8 mouse cellular contexts compared by ENCODE assay signal in the genomic region with DNA sequence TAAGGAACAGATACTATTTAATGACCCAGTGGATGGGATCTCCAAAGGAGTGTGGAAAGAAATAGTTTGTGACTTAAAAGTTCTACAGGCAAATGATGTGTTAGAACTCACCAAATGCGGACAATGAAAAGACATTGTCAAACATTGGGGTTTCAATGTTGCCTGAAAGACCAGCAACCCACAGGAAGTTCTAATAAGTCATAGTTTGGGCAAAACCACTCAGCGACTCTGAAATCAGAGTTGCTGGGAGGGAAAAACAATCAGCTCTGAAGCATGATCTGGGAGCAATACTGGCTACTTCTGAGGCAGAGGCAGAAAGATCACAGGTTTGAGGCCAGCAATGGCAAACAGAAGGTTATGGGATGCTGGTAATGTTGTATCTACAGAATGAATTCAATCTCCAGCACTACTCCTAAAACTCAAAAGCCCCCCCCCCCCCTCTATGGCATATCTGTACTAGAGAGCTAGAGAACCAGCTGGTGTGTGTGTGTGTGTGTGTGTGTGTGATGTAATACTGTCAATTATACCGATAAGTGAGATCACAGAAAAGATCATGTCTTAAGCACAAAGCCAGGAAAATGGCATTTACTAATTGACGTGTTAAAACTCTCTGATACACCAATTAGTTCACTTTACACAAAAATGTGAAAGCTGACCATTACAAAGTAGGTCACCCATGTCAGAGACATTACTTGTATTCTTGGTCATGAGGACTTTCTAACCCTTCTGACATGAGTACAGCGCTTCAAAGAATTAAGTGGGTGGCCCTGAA. TPM values are rescaled to one million over a fixed set of nuclear protein-coding genes. Genes with fewer than 3 reads are reported as not detected.
DNase-seq lines count a peak whose midpoint lies in the region; ATAC-seq and TF ChIP-seq lines count a peak whose summit lies in the region.

No protein-coding gene starts in this region.

- no peak for DNase-seq in spleen, adult 2 months (ENCODE audit: low read depth in 1 of 2, low spot score in 2 of 2)
- DNase-seq in spleen, postnatal 14 days (ENCODE audit: low spot score in 2 of 2): no peak
- peak; percentile 35 for DNase-seq in embryo, embryonic 11.5 days (ENCODE audit: low read depth, low spot score)
- DNase-seq in neural tube, embryonic 10.5 days (ENCODE audit: extremely low spot score, low spot score): peak; percentile 61
- no peak for DNase-seq in B cell, adult 2 months
- DNase-seq in right cerebral cortex, postnatal 10 days (ENCODE audit: low spot score in 2 of 2): no peak
- no peak for DNase-seq in layer of hippocampus, postnatal 10 days (ENCODE audit: low spot score in 2 of 2)

- WGBS in spleen, adult 2 months: 11% methylated on average over 5 of the region's 5 CpGs
- 4% methylated on average over 5 of the region's 5 CpGs for WGBS in intestine, embryonic 15.5 days

- no peak for TF ChIP-seq POLR2A in spleen, adult 2 months (IDR thresholded peaks at IDR 0.05; ENCODE audit: low read depth, low read length)

- ATAC-seq in intestine, embryonic 15.5 days: no peak

- no peaks in the 10 kb centered on the region for H3K9me3 ChIP-seq in intestine, embryonic 15.5 days

- no peaks in the 10 kb centered on the region for H3K27me3 ChIP-seq in spleen, adult 2 months (ENCODE audit: control insufficient read depth, insufficient read depth, low read length)
- H3K27me3 ChIP-seq in intestine, embryonic 15.5 days (replicated peaks): no peaks in the 10 kb centered on the region

- H3K9ac ChIP-seq in intestine, embryonic 15.5 days: peak overlapping the region; percentile 46

- peak overlapping the region; percentile 62 for H3K4me2 ChIP-seq in intestine, embryonic 15.5 days (replicated peaks)

- no peaks in the 10 kb centered on the region for H3K36me3 ChIP-seq in spleen, adult 2 months (ENCODE audit: control insufficient read depth, insufficient read depth, low read length)
- no peaks in the 10 kb centered on the region for H3K36me3 ChIP-seq in intestine, embryonic 15.5 days

- TF ChIP-seq CTCF in spleen, adult 2 months (IDR thresholded peaks at IDR 0.05; ENCODE audit: extremely low read depth, insufficient read depth, insufficient read length, insufficient replicate concordance): no peak

- H3K27ac ChIP-seq in spleen, adult 2 months (ENCODE audit: insufficient read depth, low read length): peak overlapping the region; percentile 18; the same call in 1 of the 2 replicates
- peak overlapping the region; percentile 94 for H3K27ac ChIP-seq in intestine, embryonic 15.5 days

- peak overlapping the region; percentile 49 for H3K4me3 ChIP-seq in spleen, adult 2 months (ENCODE audit: extremely low read depth, insufficient read depth, insufficient read length)
- H3K4me3 ChIP-seq in intestine, embryonic 15.5 days (replicated peaks): peak overlapping the region; percentile 44

- H3K4me1 ChIP-seq in spleen, adult 2 months (ENCODE audit: control insufficient read depth, insufficient read depth, insufficient read length): peaks cover 7% of the 10 kb centered on the region
- H3K4me1 ChIP-seq in intestine, embryonic 15.5 days (replicated peaks): 0 out of 2 replicates have a peak, but pooled peaks cover 6% of the 10 kb centered on the region

RNA-seq across cellular contexts. Expression of gene Hist1h4k, which starts 0.7 kb away (rescaled TPM):
- 82.1 and 92.4 TPM in 2 replicates for polyA plus RNA-seq in spleen, adult 2 months (2012; rRNA removed)
- 1.7 and 2.8 TPM in 2 replicates for polyA plus RNA-seq in intestine, embryonic 15.5 days (2015; fragmentation: Nextera tagmentation; extraction: Ambion mirVana)
- total RNA-seq in layer of hippocampus, postnatal 10 days (2021): 100 to 1,000 TPM; 312 to 419 TPM

RNA-seq across cellular contexts. Expression of gene Hist1h2ak, which starts 4.1 kb away (rescaled TPM):
- 51.8 and 65.5 TPM in 2 replicates for polyA plus RNA-seq in spleen, adult 2 months (2012; rRNA removed)
- polyA plus RNA-seq in intestine, embryonic 15.5 days (2015; fragmentation: Nextera tagmentation; extraction: Ambion mirVana): 22.4 and 26.3 TPM in 2 replicates
- 10 to 100 TPM; 27.8 to 28.5 TPM for total RNA-seq in layer of hippocampus, postnatal 10 days (2021)

RNA-seq across cellular contexts. Expression of gene Hist1h2bn, which starts 4.3 kb away (rescaled TPM):
- 8.0 and 29.0 TPM in 2 replicates for polyA plus RNA-seq in spleen, adult 2 months (2012; rRNA removed)
- 3.0 and 5.9 TPM in 2 replicates for polyA plus RNA-seq in intestine, embryonic 15.5 days (2015; fragmentation: Nextera tagmentation; extraction: Ambion mirVana)
- total RNA-seq in layer of hippocampus, postnatal 10 days (2021): 10 to 100 TPM; 26.0 to 38.7 TPM

RNA-seq across cellular contexts. Expression of gene Hist1h4j, which starts 14.7 kb away (rescaled TPM):
- 9.1 and 9.5 TPM in 2 replicates for polyA plus RNA-seq in spleen, adult 2 months (2012; rRNA removed)
- 1.2 and 1.6 TPM in 2 replicates for polyA plus RNA-seq in intestine, embryonic 15.5 days (2015; fragmentation: Nextera tagmentation; extraction: Ambion mirVana)
- 10 to 100 TPM; 22.7 to 23.3 TPM for total RNA-seq in layer of hippocampus, postnatal 10 days (2021)

RNA-seq across cellular contexts. Expression of gene Hist1h2bm, which starts 27.7 kb away (rescaled TPM):
- 6.5 and 12.9 TPM in 2 replicates for polyA plus RNA-seq in spleen, adult 2 months (2012; rRNA removed)
- 1.7 and 4.3 TPM in 2 replicates for polyA plus RNA-seq in intestine, embryonic 15.5 days (2015; fragmentation: Nextera tagmentation; extraction: Ambion mirVana)
- 10 to 100 TPM; 17.6 to 20.3 TPM for total RNA-seq in layer of hippocampus, postnatal 10 days (2021)

Comparison
In these comparisons a context has a peak if more than half of its experiments do, and no peak if none do; other contexts are left out.
1. DNase-seq: peak in embryo, embryonic 11.5 days (single experiment) and neural tube, embryonic 10.5 days (single experiment); none in spleen, adult 2 months (0 of 2), spleen, postnatal 14 days (0 of 2), B cell, adult 2 months (0 of 2), right cerebral cortex, postnatal 10 days (0 of 2) and layer of hippocampus, postnatal 10 days (0 of 2).
2. RNA of gene Hist1h4k, which starts 0.7 kb away (polyA plus RNA-seq): 82.1 to 92.4 TPM in spleen, adult 2 months; 1.7 to 2.8 TPM in intestine, embryonic 15.5 days; every median in the first group is over 10 times any median in the second.